Mouse (Mus musculus) right cerebral cortex, postnatal 25 days (tissue): ENCODE measurements at regions not wholly inside any gene's neighbourhood (a gene's known extent, or its start where the extent isn't known, plus 50 kb on each side); places are given as distances from the start of the nearest gene placed in this dataset.

Experiments
- DNase-seq: peaks from one replicate; pipeline ENCODE4 v3.0.0; 2022

- DNase-seq, result no peak
Observed at GRCm38 (mm10) chr15:67725239-67725638, 1224.5 kb upstream of the Lrrc6 start.

- DNase-seq, result no peak
Observed at GRCm38 (mm10) chr15:67714203-67714602, 1213.5 kb upstream of the Lrrc6 start.

GRCm38 (mm10) chr15:67686140-67686539 lies 1185.4 kb upstream of the Lrrc6 start:
- no peak for DNase-seq

- no peak for DNase-seq
Observed at GRCm38 (mm10) chr15:67673276-67673675, 1172.6 kb upstream of the Lrrc6 start.

- DNase-seq, result no peak
Observed at GRCm38 (mm10) chr15:67636155-67636554, 1135.4 kb upstream of the Lrrc6 start.

GRCm38 (mm10) chr15:67626704-67627287 lies 1126.1 kb upstream of the Lrrc6 start:
- no peak for DNase-seq

GRCm38 (mm10) chr15:67611896-67612295 lies 1111.2 kb upstream of the Lrrc6 start:
- DNase-seq, result no peak

GRCm38 (mm10) chr15:67598426-67598825 lies 1097.7 kb upstream of the Lrrc6 start:
- peak; percentile 16 for DNase-seq

GRCm38 (mm10) chr15:67576581-67576980 lies 1075.9 kb upstream of the Lrrc6 start:
- DNase-seq, result no peak

- no peak for DNase-seq
Observed at GRCm38 (mm10) chr15:67571614-67572013, 1070.9 kb upstream of the Lrrc6 start.

- DNase-seq, result no peak
Observed at GRCm38 (mm10) chr15:67557304-67557703, 1056.6 kb upstream of the Lrrc6 start.

- no peak for DNase-seq
Observed at GRCm38 (mm10) chr15:67551911-67552310, 1051.2 kb upstream of the Lrrc6 start.

GRCm38 (mm10) chr15:67546896-67547400 lies 1046.2 kb upstream of the Lrrc6 start:
- DNase-seq, result no peak

GRCm38 (mm10) chr15:67545745-67546144 lies 1045.0 kb upstream of the Lrrc6 start:
- DNase-seq, result no peak

GRCm38 (mm10) chr15:67513722-67514121 lies 1013.0 kb upstream of the Lrrc6 start:
- no peak for DNase-seq

- no peak for DNase-seq
Observed at GRCm38 (mm10) chr15:67495001-67495658, 994.4 kb upstream of the Lrrc6 start.

GRCm38 (mm10) chr15:67481733-67482132 lies 981.0 kb upstream of the Lrrc6 start:
- DNase-seq, result no peak

GRCm38 (mm10) chr15:67474325-67474724 lies 973.6 kb upstream of the Lrrc6 start:
- DNase-seq, result no peak

GRCm38 (mm10) chr15:67472979-67473378 lies 972.3 kb upstream of the Lrrc6 start:
- DNase-seq, result no peak

GRCm38 (mm10) chr15:67471283-67471682 lies 970.6 kb upstream of the Lrrc6 start:
- DNase-seq, result no peak

- no peak for DNase-seq
Observed at GRCm38 (mm10) chr15:67470036-67470435, 969.3 kb upstream of the Lrrc6 start.

GRCm38 (mm10) chr15:67467404-67468345 lies 967.0 kb upstream of the Lrrc6 start:
- DNase-seq, result no peak

GRCm38 (mm10) chr15:67462863-67463262 lies 962.2 kb upstream of the Lrrc6 start:
- no peak for DNase-seq

GRCm38 (mm10) chr15:67460384-67460783 lies 959.7 kb upstream of the Lrrc6 start:
- no peak for DNase-seq
